Mouse (Mus musculus) kidney, postnatal 36 days (tissue): ENCODE measurements around the gene Pdk1.

ENCODE experiments used
- DNase-seq, 2 experiments: peaks; one replicate each; pipeline ENCODE4 v3.0.0; 2021 to 2022; ENCODE audit warnings: mixed read lengths in 2 of 2

Gene Pdk1

GRCm38 (mm10) chr2:71941005-71941720, 68.1 kb downstream of the Pdk1 start:
- DNase-seq, result no peak

DNA sequence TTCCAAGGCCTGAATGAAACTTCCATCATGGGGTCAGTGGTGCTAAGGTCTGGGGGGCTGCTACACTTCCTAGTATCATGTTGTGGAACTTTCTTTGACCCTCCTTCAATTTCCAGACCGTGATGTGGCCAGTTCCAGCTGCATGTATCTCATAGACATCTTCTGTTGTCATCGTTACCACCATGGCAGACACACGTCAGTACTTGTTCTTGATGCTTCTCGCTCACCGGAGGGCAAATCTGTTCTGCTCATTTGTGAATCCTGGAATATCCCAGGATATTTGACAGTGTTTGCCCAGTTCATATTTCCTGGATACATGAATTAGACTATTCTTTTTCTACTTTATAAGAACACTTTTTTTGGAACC, 68.7 kb downstream of the Pdk1 start:
- DNase-seq, result no peak

DNA sequence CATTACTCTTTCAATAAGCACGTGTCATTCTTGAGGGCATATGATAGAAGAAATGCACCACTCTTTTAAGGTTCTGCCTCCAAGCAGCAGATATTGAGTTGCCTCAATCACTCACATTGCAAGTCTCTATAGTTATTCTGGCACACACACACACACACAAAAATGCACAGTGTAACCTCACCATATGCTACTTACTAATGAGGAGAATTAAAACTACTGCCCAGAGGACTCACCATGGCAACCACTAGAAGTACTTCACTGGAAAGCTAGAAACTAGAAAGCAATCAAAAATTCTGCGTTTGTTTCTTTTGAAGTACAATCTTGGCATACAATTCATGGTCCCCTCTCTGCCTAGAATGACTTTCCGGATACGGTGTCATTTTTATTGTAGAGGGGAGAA, 78.2 kb downstream of the Pdk1 start:
- DNase-seq, result no peak
